Mouse (Mus musculus) midbrain, postnatal 0 days (tissue): ENCODE measurements around the gene Rpl24. TPM values are rescaled to one million over a fixed set of nuclear protein-coding genes. Genes with fewer than 3 reads are reported as not detected.

Experiments used
- ATAC-seq: fragments of 200-750 bp; cut with Nextera tagmentation; 2 replicates; pipeline ENCODE4 v1.8.0; 2017; ENCODE audit warnings: moderate number of reproducible peaks, mild to moderate bottlenecking, moderate TSS enrichment, moderate library complexity; ENCODE audit not compliant: low FRiP score
- DNase-seq: peaks from one replicate; pipeline ENCODE4 v3.0.0-alpha.2; 2015; ENCODE audit warnings: low spot score
- H3K27ac ChIP-seq: fragments of 300-500 bp; sonication (generic); 2 replicates; pipeline ENCODE4 v1.5.1; 2014; ENCODE audit warnings: low read depth, mild to moderate bottlenecking, low read length, mixed read lengths
- H3K27me3 ChIP-seq: fragments of 300-500 bp; sonication (generic); 2 replicates; pipeline ENCODE4 v1.6.1; 2014; ENCODE audit warnings: low read length, control low read depth, mixed read lengths; ENCODE audit not compliant: insufficient read depth
- H3K36me3 ChIP-seq: fragments of 300-500 bp; sonication (generic); 2 replicates; pipeline ENCODE4 v1.6.1; 2014; ENCODE audit warnings: low read length, control low read depth, mixed read lengths; ENCODE audit not compliant: insufficient read depth
- H3K4me1 ChIP-seq: fragments of 300-500 bp; sonication (generic); 2 replicates; pipeline ENCODE4 v1.6.1; 2014; ENCODE audit warnings: mild to moderate bottlenecking, control low read depth, antibody characterized with exemption, low read length, mixed read lengths; ENCODE audit not compliant: insufficient read depth
- H3K4me2 ChIP-seq: fragments of 300-500 bp; sonication (generic); 2 replicates; pipeline ENCODE4 v1.6.1; 2014; ENCODE audit warnings: low read depth, mild to moderate bottlenecking, low read length, mixed read lengths; ENCODE audit not compliant: poor library complexity, severe bottlenecking
- H3K4me3 ChIP-seq: fragments of 300-500 bp; sonication (generic); 2 replicates; pipeline ENCODE4 v1.5.1; 2014; ENCODE audit warnings: low read depth, mild to moderate bottlenecking, low read length, moderate library complexity
- H3K9ac ChIP-seq: fragments of 300-500 bp; sonication (generic); replicated peaks from 2 replicates; pipeline ENCODE4 v1.6.1; 2014; ENCODE audit warnings: mild to moderate bottlenecking, low read length, moderate library complexity, mixed read lengths; ENCODE audit not compliant: poor library complexity, severe bottlenecking
- H3K9me3 ChIP-seq: fragments of 300-500 bp; sonication (generic); 2 replicates; pipeline ENCODE4 v1.6.1; 2016; ENCODE audit warnings: low read length, control low read depth
- CTCF ChIP-seq: IDR thresholded peaks from 2 replicates; pipeline ENCODE4 v1.5.1; 2016; ENCODE audit warnings: antibody characterized with exemption, mild to moderate bottlenecking
- WGBS: fragments of 180-500 bp; shearing (Covaris S2); extraction: QIAGEN DNeasy Blood & Tissue Kit; methylation state at CpG from one replicate; pipeline ENCODE4 v1.1.7; 2014; 5-methylcytosine and 5-hydroxymethylcytosine counted together
- polyA plus RNA-seq: library from polyadenylated mRNA; unstranded; fragments of >200 nt; fragmentation: Nextera tagmentation; extraction: Ambion mirVana; gene quantifications from 2 replicates; pipeline ENCODE4 v1.2.1, GENCODE M21; 2015
- total RNA-seq: library from RNA; depleted of rRNA; stranded (reverse); fragments of >200 nt; gene quantifications from 2 replicates; pipeline ENCODE4 v1.2.3, GENCODE M21; 2014

Rpl24 gene
- total and polyA plus RNA-seq, 2 experiments from 2014 or later, result 306 to 533 TPM

DNA sequence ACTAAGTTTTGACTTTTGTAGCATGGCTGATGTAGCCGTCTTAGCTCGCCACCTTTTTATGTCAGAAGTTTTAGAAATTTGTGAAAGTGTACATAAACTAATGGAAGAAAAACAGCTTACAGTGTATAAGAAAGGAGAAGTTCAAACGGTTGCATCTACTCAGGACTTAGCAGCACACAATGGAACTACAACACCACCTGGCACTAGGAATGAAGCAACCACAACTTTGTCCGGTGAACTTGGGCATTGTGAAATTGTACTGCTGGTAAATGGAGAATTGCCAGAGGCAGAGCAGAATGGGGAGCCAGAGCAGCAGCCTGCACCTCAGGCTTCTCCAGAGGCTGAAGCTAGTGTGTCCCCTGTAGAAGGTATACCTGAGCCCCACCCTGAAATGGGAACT, 24.2 kb downstream of the Rpl24 start:
- H3K27me3 ChIP-seq, result no peaks in the 10 kb centered on the region
- peaks cover 23% of the 10 kb centered on the region for H3K36me3 ChIP-seq
- no peak for TF ChIP-seq CTCF
- no peak overlapping the region for H3K27ac ChIP-seq
- ATAC-seq, result no peak
- 94% methylated on average over 4 of the region's 4 CpGs for WGBS
- DNase-seq, result no peak
- H3K4me2 ChIP-seq, result no peak overlapping the region
- H3K4me1 ChIP-seq, result no peaks in the 10 kb centered on the region
- no peak overlapping the region for H3K9ac ChIP-seq
- no peaks in the 10 kb centered on the region for H3K9me3 ChIP-seq
- H3K4me3 ChIP-seq, result no peak overlapping the region

DNA sequence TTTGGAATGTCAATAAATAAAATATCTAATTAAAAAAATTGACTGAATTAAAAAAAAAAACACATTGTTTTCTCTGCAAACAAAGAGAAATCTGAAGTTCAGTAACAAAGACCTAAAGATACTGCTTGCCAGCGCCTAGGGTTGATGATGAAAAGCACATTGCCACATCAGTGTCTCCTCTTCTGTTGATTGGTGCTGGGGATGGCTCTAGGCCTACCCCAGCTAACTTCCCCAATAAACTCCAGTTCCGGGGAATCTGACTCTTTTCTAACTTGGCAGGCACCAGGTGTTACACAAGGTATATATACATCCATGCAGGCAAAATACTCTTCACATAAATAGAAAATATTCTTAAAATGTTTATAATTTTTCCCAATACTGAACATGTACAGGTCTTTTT, 28.2 kb downstream of the Rpl24 start:
- H3K4me3 ChIP-seq, result no peak overlapping the region
- DNase-seq, result no peak
- ATAC-seq, result no peak
- no peak overlapping the region for H3K4me2 ChIP-seq
- H3K36me3 ChIP-seq, result peaks cover 30% of the 10 kb centered on the region
- no peaks in the 10 kb centered on the region for H3K27me3 ChIP-seq
- H3K9ac ChIP-seq, result no peak overlapping the region
- TF ChIP-seq CTCF, result no peak
- no peaks in the 10 kb centered on the region for H3K4me1 ChIP-seq
- no peak overlapping the region for H3K27ac ChIP-seq
- H3K9me3 ChIP-seq, result no peaks in the 10 kb centered on the region
- 100% methylated on average over 2 of the region's 2 CpGs for WGBS

- DNase-seq (no peak), ATAC-seq (no peak)
- Histone ChIP-seq H3K27ac (no peak overlapping the region), H3K9me3 (no peaks in the 10 kb centered on the region), H3K4me2 (no peak overlapping the region), H3K27me3 (no peaks in the 10 kb centered on the region), H3K36me3 (peaks cover 21% of the 10 kb centered on the region), H3K4me3 (no peak overlapping the region), H3K9ac (no peak overlapping the region), H3K4me1 (no peaks in the 10 kb centered on the region)
- WGBS, result 95% methylated on average over 11 of the region's 11 CpGs
- no peak for TF ChIP-seq CTCF
These were observed 40.7 kb downstream of the Rpl24 start for GRCm38 (mm10) chr16:56006798-56007197.

DNA sequence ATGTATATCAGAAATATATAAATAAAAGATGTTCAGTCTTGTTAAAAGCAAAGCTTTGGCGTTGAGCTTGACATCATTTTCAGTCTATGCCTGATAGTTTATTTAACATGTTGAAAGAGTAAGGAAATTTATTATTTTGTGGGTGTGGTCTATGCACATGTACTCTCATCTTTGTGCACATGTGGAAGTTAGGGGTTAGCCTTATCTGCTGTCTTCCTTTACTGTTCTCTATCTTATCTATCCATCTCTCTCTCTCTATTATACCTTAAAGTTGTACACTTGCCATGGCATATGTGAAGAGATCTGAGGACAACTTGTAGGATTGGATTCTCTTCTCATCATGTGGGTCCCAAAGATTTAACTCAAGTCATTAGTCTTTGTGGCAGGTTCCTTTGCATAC, 42.8 kb downstream of the Rpl24 start:
- Histone ChIP-seq H3K9me3 (no peaks in the 10 kb centered on the region), H3K4me2 (no peak overlapping the region), H3K27me3 (no peaks in the 10 kb centered on the region), H3K27ac (no peak overlapping the region), H3K9ac (no peak overlapping the region), H3K4me1 (no peaks in the 10 kb centered on the region), H3K4me3 (no peak overlapping the region), H3K36me3 (peaks cover 24% of the 10 kb centered on the region)
- ATAC-seq (no peak), DNase-seq (no peak)
- 93% methylated on average over 1 of the region's 1 CpGs for WGBS
- no peak for TF ChIP-seq CTCF

DNA sequence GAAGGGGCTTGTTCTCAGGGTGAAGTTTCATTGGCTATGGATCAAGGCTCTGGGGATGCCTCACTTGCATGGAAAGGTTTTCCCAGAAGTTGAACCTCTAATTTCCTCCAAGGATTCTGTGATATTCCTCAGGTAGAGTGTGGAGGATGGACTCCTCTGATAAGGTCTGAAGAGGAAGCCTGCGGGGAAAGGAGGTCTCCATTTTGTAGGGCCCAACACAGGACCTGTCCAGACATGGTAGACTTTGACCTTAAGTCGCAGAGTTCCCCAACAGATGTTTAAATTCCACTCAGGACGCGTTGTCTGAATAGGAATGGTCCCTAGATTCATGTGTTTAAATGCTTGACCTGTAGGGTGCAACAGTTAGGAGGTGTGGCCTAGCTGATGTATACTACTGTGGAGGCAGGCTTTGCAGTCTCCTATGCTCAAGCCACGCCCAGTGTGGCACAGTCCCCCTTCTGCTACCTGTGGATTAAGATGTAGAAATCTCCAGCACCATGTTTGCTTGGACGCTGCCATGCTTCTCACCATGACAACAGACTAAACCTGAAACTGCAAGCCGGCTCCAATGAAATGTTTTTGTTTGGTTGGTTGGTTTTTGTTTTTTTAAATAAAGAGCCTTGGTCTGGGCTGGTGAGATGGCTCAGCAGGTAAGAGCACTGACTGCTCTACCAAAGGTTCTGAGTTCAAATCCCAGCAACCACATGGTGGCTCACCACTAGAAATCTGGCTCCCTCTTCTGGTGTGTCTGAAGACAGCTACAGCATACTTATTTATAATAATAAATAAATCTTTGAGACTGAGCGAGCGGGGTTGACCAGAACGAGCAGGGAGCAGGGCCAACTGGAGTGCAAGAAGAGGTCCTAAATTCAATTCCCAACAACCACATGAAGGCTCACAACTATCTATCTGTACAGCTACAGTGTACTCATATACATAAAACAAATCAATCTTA, 47.0 kb downstream of the Rpl24 start:
- Histone ChIP-seq H3K27ac (no peak overlapping the region), H3K4me3 (no peak overlapping the region), H3K9ac (no peak overlapping the region), H3K4me1 (no peaks in the 10 kb centered on the region), H3K4me2 (no peak overlapping the region), H3K27me3 (no peaks in the 10 kb centered on the region), H3K36me3 (peaks cover 15% of the 10 kb centered on the region), H3K9me3 (no peaks in the 10 kb centered on the region)
- peak; percentile 29 for TF ChIP-seq CTCF
- WGBS, result 89% methylated on average over 10 of the region's 10 CpGs
- DNase-seq (no peak), ATAC-seq (peak; percentile 27; the same call in 1 of the 2 replicates)

DNA sequence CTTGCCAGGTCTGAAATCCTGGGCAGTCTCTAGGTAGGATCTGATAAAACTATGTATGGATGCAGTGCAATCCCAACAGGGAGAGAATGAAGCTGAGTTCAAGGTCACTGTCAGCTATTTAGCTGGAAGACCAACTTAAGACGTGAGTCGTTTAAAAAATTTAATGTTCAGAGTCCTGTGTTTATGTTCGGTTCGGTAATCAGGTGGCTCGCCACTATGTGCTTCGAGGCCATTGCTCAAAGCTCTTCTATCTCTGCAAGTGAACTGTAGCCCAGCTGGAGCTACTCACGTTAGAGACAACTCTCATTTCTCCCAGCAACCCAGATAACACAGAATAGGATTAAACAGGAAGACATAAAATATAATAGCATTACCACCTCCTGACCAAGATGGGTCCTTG, 48.0 kb downstream of the Rpl24 start:
- no peaks in the 10 kb centered on the region for H3K9me3 ChIP-seq
- DNase-seq, result no peak
- ATAC-seq, result no peak
- H3K27ac ChIP-seq, result no peak overlapping the region
- no peak overlapping the region for H3K9ac ChIP-seq
- H3K4me1 ChIP-seq, result no peaks in the 10 kb centered on the region
- 84% methylated on average over 7 of the region's 7 CpGs for WGBS
- no peak overlapping the region for H3K4me2 ChIP-seq
- peaks cover 20% of the 10 kb centered on the region for H3K36me3 ChIP-seq
- H3K27me3 ChIP-seq, result no peaks in the 10 kb centered on the region
- no peak overlapping the region for H3K4me3 ChIP-seq
- TF ChIP-seq CTCF, result no peak
